Mouse (Mus musculus) brain, embryonic 14.5 days (tissue): Measurements from ENCODE around the gene Fbxw10.

Experiments
- CTCF ChIP-seq: fragments of 200-500 bp; IDR thresholded peaks from 2 replicates; pipeline ENCODE4 v1.5.1; 2012; ENCODE audit warnings: inconsistent platforms, mild to moderate bottlenecking, moderate library complexity, borderline replicate concordance; ENCODE audit not compliant: insufficient read depth, insufficient read length; ENCODE audit errors: extremely low read depth
- POLR2A ChIP-seq: fragments of 200-500 bp; IDR thresholded peaks from 2 replicates; pipeline ENCODE4 v1.6.1; 2012; ENCODE audit warnings: mild to moderate bottlenecking, inconsistent platforms, borderline replicate concordance; ENCODE audit not compliant: poor library complexity, insufficient read depth, insufficient read length, severe bottlenecking; ENCODE audit errors: extremely low read depth

DNA sequence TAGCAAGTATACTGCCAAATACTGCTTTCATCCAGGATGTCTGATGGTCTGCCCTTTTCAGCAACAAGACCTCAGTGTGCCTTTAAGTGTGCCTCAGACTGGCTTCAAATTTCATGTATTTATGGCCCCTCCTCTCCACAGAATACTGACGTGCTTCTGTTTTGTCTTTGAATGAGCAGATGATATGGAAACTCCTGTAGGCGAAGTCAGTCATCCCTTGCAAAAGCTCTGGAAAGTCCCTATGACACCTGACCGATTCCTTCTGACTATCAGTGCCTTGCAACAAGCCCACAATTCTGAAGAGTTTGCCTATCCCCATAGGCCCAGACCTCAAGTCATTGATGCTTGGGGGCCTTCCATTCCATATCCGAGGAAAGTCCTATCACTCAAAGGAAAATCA, 29.6 kb downstream of the Fbxw10 start:
- TF ChIP-seq CTCF, result no peak
- no peak for TF ChIP-seq POLR2A
